14 mouse cellular contexts compared by ENCODE assay signal in genomic region chr13:109646597-109647232, GRCm38 (mm10).
DNase-seq lines count a peak whose midpoint lies in the region; ATAC-seq lines count a peak whose summit lies in the region.
"Had no signal": no experiment of that assay in that cellular context is flagged by ENCODE, and none has a peak within 500 bp of the region (broad histone marks: within the 10 kb centered on the region; RNA-seq: fewer than 3 reads in every experiment).

No protein-coding gene starts in this region.

- no peak for DNase-seq in heart, postnatal 10 days
- DNase-seq in neural tube, embryonic 10.5 days (ENCODE audit: extremely low spot score, low spot score) = no peak
- no peak for DNase-seq in lung, postnatal 4 days
- DNase-seq in left cerebral cortex, postnatal 25 days (ENCODE audit: low spot score in 2 of 2) = no peak
- DNase-seq: cerebellum, adult 9-10 months; gastrocnemius, adult 2 months; kidney, adult 18-20 months; right cerebral cortex, postnatal 14 days; thymus, postnatal 25 days had no signal

- intact Hi-C loops in heart, postnatal 10 days (cut with DNase I) = no loop called here
- intact Hi-C loops in left cerebral cortex, postnatal 25 days (cut with DNase I) = no loop called here

- no peaks in the 10 kb centered on the region for H3K36me3 ChIP-seq in heart, embryonic 13.5 days
- H3K36me3 ChIP-seq in neural tube, embryonic 12.5 days = no peaks in the 10 kb centered on the region
- H3K36me3 ChIP-seq in hindbrain, embryonic 16.5 days (ENCODE audit: control insufficient read depth, insufficient read depth, low read length) = no peaks in the 10 kb centered on the region
- no peaks in the 10 kb centered on the region for H3K36me3 ChIP-seq in neural tube, embryonic 14.5 days (ENCODE audit: control insufficient read depth, insufficient read depth, low read length)
- H3K36me3 ChIP-seq: embryonic facial prominence, embryonic 13.5 days had no signal

- peaks cover 78% of the 10 kb centered on the region for H3K4me1 ChIP-seq in heart, embryonic 13.5 days
- 0 out of 2 replicates have a peak, but pooled peaks cover 4% of the 10 kb centered on the region for H3K4me1 ChIP-seq in neural tube, embryonic 12.5 days
- H3K4me1 ChIP-seq in hindbrain, embryonic 16.5 days (ENCODE audit: control insufficient read depth, insufficient read depth, low read depth, low read length) = peaks cover 11% of the 10 kb centered on the region
- no peaks in the 10 kb centered on the region; the same call in 1 of the 2 replicates for H3K4me1 ChIP-seq in neural tube, embryonic 14.5 days (ENCODE audit: control insufficient read depth, insufficient read depth, low read length)

- H3K4me3 ChIP-seq in heart, embryonic 13.5 days = no peak overlapping the region
- no peak overlapping the region for H3K4me3 ChIP-seq in neural tube, embryonic 12.5 days
- no peak overlapping the region for H3K4me3 ChIP-seq in hindbrain, embryonic 16.5 days (ENCODE audit: low read length)
- H3K4me3 ChIP-seq in neural tube, embryonic 14.5 days (ENCODE audit: low read depth, low read length) = no peak overlapping the region
- H3K4me3 ChIP-seq: embryonic facial prominence, embryonic 13.5 days; gastrocnemius, adult 2 months had no signal

- H3K27ac ChIP-seq in heart, embryonic 13.5 days (replicated peaks) = peak overlapping the region; percentile 50
- 0 out of 2 replicates have a peak overlapping the region, but pooled peaks have one; percentile 12 for H3K27ac ChIP-seq in neural tube, embryonic 12.5 days
- peak overlapping the region; percentile 9; the same call in 1 of the 2 replicates for H3K27ac ChIP-seq in hindbrain, embryonic 16.5 days (ENCODE audit: low read depth, low read length)
- H3K27ac ChIP-seq in neural tube, embryonic 14.5 days (ENCODE audit: low read depth, low read length) = peak overlapping the region; percentile 45; the same call in 1 of the 2 replicates
- H3K27ac ChIP-seq: embryonic facial prominence, embryonic 13.5 days; gastrocnemius, adult 2 months had no signal

- no peak overlapping the region for H3K9ac ChIP-seq in heart, embryonic 13.5 days
- H3K9ac ChIP-seq in neural tube, embryonic 12.5 days = no peak overlapping the region
- no peak overlapping the region for H3K9ac ChIP-seq in hindbrain, embryonic 16.5 days (ENCODE audit: low read depth, low read length)
- H3K9ac ChIP-seq in neural tube, embryonic 14.5 days (replicated peaks; ENCODE audit: low read depth, low read length) = no peak overlapping the region
- H3K9ac ChIP-seq: embryonic facial prominence, embryonic 13.5 days had no signal

- H3K4me2 ChIP-seq in heart, embryonic 13.5 days = no peak overlapping the region
- no peak overlapping the region for H3K4me2 ChIP-seq in neural tube, embryonic 12.5 days (replicated peaks)
- no peak overlapping the region for H3K4me2 ChIP-seq in hindbrain, embryonic 16.5 days (ENCODE audit: low read length)
- H3K4me2 ChIP-seq in neural tube, embryonic 14.5 days (ENCODE audit: low read depth, low read length) = no peak overlapping the region

- WGBS in heart, embryonic 13.5 days = 51% methylated on average over 11 of the region's 11 CpGs
- WGBS in neural tube, embryonic 12.5 days = 70% methylated on average over 11 of the region's 11 CpGs
- 56% methylated on average over 11 of the region's 11 CpGs for WGBS in hindbrain, embryonic 16.5 days
- 56% methylated on average over 11 of the region's 11 CpGs for WGBS in neural tube, embryonic 14.5 days

- H3K9me3 ChIP-seq in heart, embryonic 13.5 days = no peaks in the 10 kb centered on the region
- no peaks in the 10 kb centered on the region for H3K9me3 ChIP-seq in neural tube, embryonic 12.5 days
- no peaks in the 10 kb centered on the region for H3K9me3 ChIP-seq in hindbrain, embryonic 16.5 days (ENCODE audit: control insufficient read depth, low read length)
- H3K9me3 ChIP-seq in neural tube, embryonic 14.5 days (ENCODE audit: control insufficient read depth, low read length) = no peaks in the 10 kb centered on the region
- H3K9me3 ChIP-seq: embryonic facial prominence, embryonic 13.5 days had no signal

- ATAC-seq in heart, embryonic 13.5 days (ENCODE audit: extremely low read depth, insufficient number of reproducible peaks, low FRiP score, low TSS enrichment) = no peak
- no peak for ATAC-seq in neural tube, embryonic 12.5 days (ENCODE audit: low FRiP score, low read depth)
- ATAC-seq in hindbrain, embryonic 16.5 days = no peak
- ATAC-seq in neural tube, embryonic 14.5 days (ENCODE audit: low read depth) = no peak

- no peaks in the 10 kb centered on the region for H3K27me3 ChIP-seq in heart, embryonic 13.5 days (replicated peaks)
- H3K27me3 ChIP-seq in neural tube, embryonic 12.5 days (replicated peaks) = no peaks in the 10 kb centered on the region
- no peaks in the 10 kb centered on the region for H3K27me3 ChIP-seq in hindbrain, embryonic 16.5 days (replicated peaks; ENCODE audit: control insufficient read depth, insufficient read depth, low read length)
- no peaks in the 10 kb centered on the region for H3K27me3 ChIP-seq in neural tube, embryonic 14.5 days (ENCODE audit: control insufficient read depth, insufficient read depth, low read length)
